Mouse (Mus musculus): Measurements from ENCODE around the gene Plpp2. TPM values are rescaled to one million over a fixed set of nuclear protein-coding genes. Genes with fewer than 3 reads are reported as not detected.

Plpp2 gene
- polyA plus RNA-seq, 1 experiment from 2014 or later, result 20.7 TPM

GRCm38 (mm10) chr10:79545891-79546290, 12.3 kb upstream of the Plpp2 start:
- H3K9me3 ChIP-seq (ENCODE audit: control insufficient read depth, low read length), result no peaks in the 10 kb centered on the region
- ATAC-seq, result no peak
- peaks cover 50% of the 10 kb centered on the region for H3K36me3 ChIP-seq (ENCODE audit: control insufficient read depth, insufficient read depth, low read length)
- no peak overlapping the region for H3K9ac ChIP-seq (ENCODE audit: low read depth, low read length)
- H3K27me3 ChIP-seq (replicated peaks; ENCODE audit: control insufficient read depth, insufficient read depth, low read length), result no peaks in the 10 kb centered on the region
- H3K4me3 ChIP-seq (ENCODE audit: low read length), result no peak overlapping the region
- H3K4me2 ChIP-seq (ENCODE audit: low read length), result no peak overlapping the region
- H3K27ac ChIP-seq (ENCODE audit: low read depth, low read length), result no peak overlapping the region
- no peaks in the 10 kb centered on the region for H3K4me1 ChIP-seq (ENCODE audit: control insufficient read depth, insufficient read depth, low read depth, low read length)
- 87% methylated on average over 12 of the region's 12 CpGs for WGBS

- Histone ChIP-seq H3K9me3 (ENCODE audit: control insufficient read depth, low read length) (no peaks in the 10 kb centered on the region), H3K4me1 (ENCODE audit: control insufficient read depth, insufficient read depth, low read depth, low read length) (no peaks in the 10 kb centered on the region), H3K27me3 (replicated peaks; ENCODE audit: control insufficient read depth, insufficient read depth, low read length) (no peaks in the 10 kb centered on the region), H3K36me3 (ENCODE audit: control insufficient read depth, insufficient read depth, low read length) (peaks cover 62% of the 10 kb centered on the region), H3K4me3 (ENCODE audit: low read length) (no peak overlapping the region), H3K4me2 (ENCODE audit: low read length) (no peak overlapping the region), H3K27ac (ENCODE audit: low read depth, low read length) (no peak overlapping the region), H3K9ac (ENCODE audit: low read depth, low read length) (no peak overlapping the region)
- ATAC-seq, result no peak
- WGBS, result 98% methylated on average over 5 of the region's 5 CpGs
Measured at GRCm38 (mm10) chr10:79544631-79545030, 11.0 kb upstream of the Plpp2 start.

GRCm38 (mm10) chr10:79543884-79544597, 10.4 kb upstream of the Plpp2 start:
- Histone ChIP-seq H3K9me3 (ENCODE audit: control insufficient read depth, low read length) (no peaks in the 10 kb centered on the region), H3K9ac (ENCODE audit: low read depth, low read length) (no peak overlapping the region), H3K36me3 (ENCODE audit: control insufficient read depth, insufficient read depth, low read length) (peaks cover 57% of the 10 kb centered on the region), H3K4me3 (ENCODE audit: low read length) (no peak overlapping the region), H3K27ac (ENCODE audit: low read depth, low read length) (no peak overlapping the region), H3K4me2 (ENCODE audit: low read length) (no peak overlapping the region), H3K4me1 (ENCODE audit: control insufficient read depth, insufficient read depth, low read depth, low read length) (no peaks in the 10 kb centered on the region), H3K27me3 (replicated peaks; ENCODE audit: control insufficient read depth, insufficient read depth, low read length) (no peaks in the 10 kb centered on the region)
- 90% methylated on average over 9 of the region's 9 CpGs for WGBS
- ATAC-seq, result no peak

GRCm38 (mm10) chr10:79542171-79542570, 8.6 kb upstream of the Plpp2 start:
- H3K27ac ChIP-seq (ENCODE audit: low read depth, low read length), result no peak overlapping the region
- no peaks in the 10 kb centered on the region for H3K4me1 ChIP-seq (ENCODE audit: control insufficient read depth, insufficient read depth, low read depth, low read length)
- H3K9ac ChIP-seq (ENCODE audit: low read depth, low read length), result no peak overlapping the region
- no peak overlapping the region for H3K4me2 ChIP-seq (ENCODE audit: low read length)
- H3K9me3 ChIP-seq (ENCODE audit: control insufficient read depth, low read length), result no peaks in the 10 kb centered on the region
- WGBS, result 95% methylated on average over 11 of the region's 11 CpGs
- ATAC-seq, result no peak
- no peak overlapping the region for H3K4me3 ChIP-seq (ENCODE audit: low read length)
- peaks cover 49% of the 10 kb centered on the region for H3K36me3 ChIP-seq (ENCODE audit: control insufficient read depth, insufficient read depth, low read length)
- H3K27me3 ChIP-seq (replicated peaks; ENCODE audit: control insufficient read depth, insufficient read depth, low read length), result no peaks in the 10 kb centered on the region

GRCm38 (mm10) chr10:79541522-79541921, 7.9 kb upstream of the Plpp2 start:
- Histone ChIP-seq H3K4me2 (ENCODE audit: low read length) (no peak overlapping the region), H3K4me1 (ENCODE audit: control insufficient read depth, insufficient read depth, low read depth, low read length) (no peaks in the 10 kb centered on the region), H3K9ac (ENCODE audit: low read depth, low read length) (no peak overlapping the region), H3K9me3 (ENCODE audit: control insufficient read depth, low read length) (no peaks in the 10 kb centered on the region), H3K4me3 (ENCODE audit: low read length) (no peak overlapping the region), H3K27ac (ENCODE audit: low read depth, low read length) (no peak overlapping the region), H3K36me3 (ENCODE audit: control insufficient read depth, insufficient read depth, low read length) (peaks cover 43% of the 10 kb centered on the region), H3K27me3 (replicated peaks; ENCODE audit: control insufficient read depth, insufficient read depth, low read length) (no peaks in the 10 kb centered on the region)
- WGBS, result 86% methylated on average over 15 of the region's 15 CpGs
- no peak for ATAC-seq

GRCm38 (mm10) chr10:79540746-79541145, 7.2 kb upstream of the Plpp2 start:
- H3K4me1 ChIP-seq (ENCODE audit: control insufficient read depth, insufficient read depth, low read depth, low read length), result no peaks in the 10 kb centered on the region
- H3K9ac ChIP-seq (ENCODE audit: low read depth, low read length), result no peak overlapping the region
- no peak overlapping the region for H3K4me3 ChIP-seq (ENCODE audit: low read length)
- H3K27ac ChIP-seq (ENCODE audit: low read depth, low read length), result no peak overlapping the region
- no peaks in the 10 kb centered on the region for H3K9me3 ChIP-seq (ENCODE audit: control insufficient read depth, low read length)
- H3K4me2 ChIP-seq (ENCODE audit: low read length), result no peak overlapping the region
- WGBS, result 96% methylated on average over 7 of the region's 11 CpGs
- H3K27me3 ChIP-seq (replicated peaks; ENCODE audit: control insufficient read depth, insufficient read depth, low read length), result no peaks in the 10 kb centered on the region
- ATAC-seq, result no peak
- peaks cover 42% of the 10 kb centered on the region for H3K36me3 ChIP-seq (ENCODE audit: control insufficient read depth, insufficient read depth, low read length)

GRCm38 (mm10) chr10:79539701-79540495, 6.3 kb upstream of the Plpp2 start:
- WGBS, result 94% methylated on average over 16 of the region's 16 CpGs
- no peak overlapping the region for H3K4me3 ChIP-seq (ENCODE audit: low read length)
- no peak for ATAC-seq
- no peaks in the 10 kb centered on the region for H3K27me3 ChIP-seq (replicated peaks; ENCODE audit: control insufficient read depth, insufficient read depth, low read length)
- no peak overlapping the region for H3K9ac ChIP-seq (ENCODE audit: low read depth, low read length)
- H3K27ac ChIP-seq (ENCODE audit: low read depth, low read length), result no peak overlapping the region
- no peaks in the 10 kb centered on the region for H3K4me1 ChIP-seq (ENCODE audit: control insufficient read depth, insufficient read depth, low read depth, low read length)
- no peak overlapping the region for H3K4me2 ChIP-seq (ENCODE audit: low read length)
- H3K9me3 ChIP-seq (ENCODE audit: control insufficient read depth, low read length), result no peaks in the 10 kb centered on the region
- peaks cover 41% of the 10 kb centered on the region for H3K36me3 ChIP-seq (ENCODE audit: control insufficient read depth, insufficient read depth, low read length)

- Histone ChIP-seq H3K27me3 (replicated peaks; ENCODE audit: control insufficient read depth, insufficient read depth, low read length) (no peaks in the 10 kb centered on the region), H3K9me3 (ENCODE audit: control insufficient read depth, low read length) (no peaks in the 10 kb centered on the region)
- WGBS, result 81% methylated on average over 4 of the region's 4 CpGs
Measured at GRCm38 (mm10) chr10:79538873-79539272, 5.3 kb upstream of the Plpp2 start.

GRCm38 (mm10) chr10:79538323-79538722, 4.7 kb upstream of the Plpp2 start:
- no peak overlapping the region for H3K27ac ChIP-seq (ENCODE audit: low read depth, low read length)
- 90% methylated on average over 3 of the region's 3 CpGs for WGBS

More at GRCm38 (mm10) chr10:79538873-79539272, 5.3 kb upstream of the Plpp2 start:
- Histone ChIP-seq H3K4me2 (ENCODE audit: low read length) (no peak overlapping the region), H3K4me1 (ENCODE audit: control insufficient read depth, insufficient read depth, low read depth, low read length) (peaks cover 2% of the 10 kb centered on the region), H3K36me3 (ENCODE audit: control insufficient read depth, insufficient read depth, low read length) (peaks cover 31% of the 10 kb centered on the region), H3K4me3 (ENCODE audit: low read length) (no peak overlapping the region), H3K9ac (ENCODE audit: low read depth, low read length) (no peak overlapping the region), H3K27ac (ENCODE audit: low read depth, low read length) (no peak overlapping the region)
- no peak for ATAC-seq

More at GRCm38 (mm10) chr10:79538323-79538722, 4.7 kb upstream of the Plpp2 start:
- no peaks in the 10 kb centered on the region for H3K9me3 ChIP-seq (ENCODE audit: control insufficient read depth, low read length)
- H3K4me3 ChIP-seq (ENCODE audit: low read length), result no peak overlapping the region
- H3K27me3 ChIP-seq (replicated peaks; ENCODE audit: control insufficient read depth, insufficient read depth, low read length), result no peaks in the 10 kb centered on the region
- ATAC-seq, result no peak
- peaks cover 28% of the 10 kb centered on the region for H3K36me3 ChIP-seq (ENCODE audit: control insufficient read depth, insufficient read depth, low read length)
- no peak overlapping the region for H3K4me2 ChIP-seq (ENCODE audit: low read length)
- peaks cover 8% of the 10 kb centered on the region for H3K4me1 ChIP-seq (ENCODE audit: control insufficient read depth, insufficient read depth, low read depth, low read length)
- no peak overlapping the region for H3K9ac ChIP-seq (ENCODE audit: low read depth, low read length)

Measured in hindbrain, embryonic 16.5 days (tissue).